Mouse (Mus musculus) myocyte (in vitro differentiated cells): ENCODE data around the gene Bola2.

Experiments
- MAX ChIP-seq: IDR thresholded peaks from one replicate; pipeline ENCODE4 v1.6.1; 2011; ENCODE audit warnings: low read depth, mild to moderate bottlenecking, control low read depth
- MYOD1 ChIP-seq, 3 experiments: IDR thresholded peaks; one replicate each; pipeline ENCODE4 v1.6.1; 2011; ENCODE audit warnings: control low read depth in 2 of 3, low read depth in 2 of 3, mild to moderate bottlenecking in 2 of 3, moderate library complexity in 1 of 3; ENCODE audit not compliant: insufficient read length in 2 of 3, control insufficient read depth in 1 of 3
- MYOG ChIP-seq, 3 experiments: IDR thresholded peaks; one replicate each; pipeline ENCODE4 v1.6.1; 2011; ENCODE audit warnings: control low read depth in 2 of 3, low read depth in 2 of 3, mild to moderate bottlenecking in 2 of 3; ENCODE audit not compliant: insufficient read length in 2 of 3, control insufficient read depth in 1 of 3, insufficient read depth in 1 of 3
- POLR2A ChIP-seq: IDR thresholded peaks from one replicate; pipeline ENCODE4 v1.6.1; 2011; ENCODE audit warnings: low read depth, mild to moderate bottlenecking, control low read depth, moderate library complexity; ENCODE audit not compliant: insufficient read length
- SRF ChIP-seq: IDR thresholded peaks from one replicate; pipeline ENCODE4 v1.6.1; 2011; ENCODE audit warnings: low read depth; ENCODE audit not compliant: control insufficient read depth, insufficient read length
- TCF12 ChIP-seq: IDR thresholded peaks from one replicate; pipeline ENCODE4 v1.6.1; 2011; ENCODE audit warnings: mild to moderate bottlenecking, control low read depth; ENCODE audit not compliant: poor library complexity, insufficient read depth, severe bottlenecking

DNA sequence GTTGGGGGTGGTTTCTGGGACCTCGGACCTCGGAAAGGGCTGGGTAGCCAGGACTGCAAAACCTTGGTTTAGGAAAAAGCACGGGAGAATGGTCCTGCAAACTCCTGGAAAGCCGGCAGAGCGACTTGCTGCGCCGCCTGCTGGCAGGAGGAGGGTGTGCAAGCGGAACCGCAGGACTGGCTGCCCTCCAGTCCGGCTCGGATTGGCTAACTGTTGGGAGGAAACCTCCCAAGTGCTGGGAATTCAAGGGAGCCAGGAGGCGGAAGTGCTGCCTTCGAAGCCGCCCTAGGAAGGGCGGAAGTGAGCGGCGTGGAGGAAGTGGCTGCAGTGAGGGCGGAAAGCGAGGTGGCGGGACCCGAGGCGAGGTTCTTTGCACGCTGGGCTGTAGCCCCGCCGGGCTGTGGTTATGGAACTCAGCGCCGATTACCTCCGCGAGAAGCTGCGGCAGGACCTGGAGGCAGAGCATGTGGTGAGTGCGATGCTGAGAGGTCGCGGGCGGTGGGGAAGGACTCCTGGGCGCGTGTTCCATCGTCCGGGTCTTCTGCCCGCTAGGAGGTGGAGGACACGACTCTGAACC is 518 bp downstream of the Bola2 start, which contains the start of gene Slx1b:
- TF ChIP-seq MYOD1 (IDR thresholded peaks at IDR 0.05; ENCODE audit: control insufficient read depth in 1 of 3, insufficient read length in 2 of 3, low read depth in 2 of 3) (no peak), MYOG (IDR thresholded peaks at IDR 0.05; ENCODE audit: control insufficient read depth in 1 of 3, insufficient read depth in 1 of 3, insufficient read length in 2 of 3, low read depth in 2 of 3) (no peak), POLR2A (peak; percentile 77), MAX (no peak), TCF12 (no peak), SRF (no peak)
